Mouse (Mus musculus) subcutaneous adipose tissue, adult 2 months (tissue): ENCODE measurements around the gene Uckl1. TPM values are rescaled to one million over a fixed set of nuclear protein-coding genes. Genes with fewer than 3 reads are reported as not detected.

Source experiments
- polyA plus RNA-seq: library from polyadenylated mRNA; depleted of rRNA; stranded (reverse); fragments of >200 nt; gene quantifications from 2 replicates; pipeline ENCODE4 v1.2.3, GENCODE M21; 2012; ENCODE audit warnings: low replicate concordance; rRNA removed

The Uckl1 gene
- polyA plus RNA-seq: 127 and 167 TPM in 2 replicates

DNA sequence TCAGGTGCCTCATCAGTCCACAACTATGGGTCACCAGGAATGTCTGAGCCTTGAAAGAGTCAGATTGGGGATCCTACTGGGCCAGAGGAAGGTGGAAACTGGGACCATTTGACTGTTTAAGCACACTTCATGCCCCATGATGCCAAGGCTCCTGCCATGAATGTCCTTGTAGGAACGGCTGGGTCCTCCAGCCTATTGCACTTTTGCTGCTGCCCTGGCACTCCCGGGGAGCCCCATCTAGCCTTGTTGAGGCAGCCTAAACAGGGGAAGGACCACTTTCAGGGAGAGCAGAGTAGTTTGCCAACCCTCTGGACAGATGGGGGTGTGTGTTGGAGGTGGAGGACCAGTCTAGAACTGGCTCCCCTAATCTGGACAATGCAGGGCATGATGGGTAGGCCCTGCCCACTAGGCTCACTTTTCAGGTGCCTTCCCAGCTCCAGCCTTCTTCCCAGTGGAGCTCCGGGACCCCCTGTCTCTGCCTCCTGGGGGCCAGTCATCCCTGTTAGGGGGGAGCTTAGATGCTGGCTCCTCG, at the start of gene Uckl1:
Gene Uckl1 (minus strand): TSS at position 482 of the 532 bp plus-strand sequence.

DNA sequence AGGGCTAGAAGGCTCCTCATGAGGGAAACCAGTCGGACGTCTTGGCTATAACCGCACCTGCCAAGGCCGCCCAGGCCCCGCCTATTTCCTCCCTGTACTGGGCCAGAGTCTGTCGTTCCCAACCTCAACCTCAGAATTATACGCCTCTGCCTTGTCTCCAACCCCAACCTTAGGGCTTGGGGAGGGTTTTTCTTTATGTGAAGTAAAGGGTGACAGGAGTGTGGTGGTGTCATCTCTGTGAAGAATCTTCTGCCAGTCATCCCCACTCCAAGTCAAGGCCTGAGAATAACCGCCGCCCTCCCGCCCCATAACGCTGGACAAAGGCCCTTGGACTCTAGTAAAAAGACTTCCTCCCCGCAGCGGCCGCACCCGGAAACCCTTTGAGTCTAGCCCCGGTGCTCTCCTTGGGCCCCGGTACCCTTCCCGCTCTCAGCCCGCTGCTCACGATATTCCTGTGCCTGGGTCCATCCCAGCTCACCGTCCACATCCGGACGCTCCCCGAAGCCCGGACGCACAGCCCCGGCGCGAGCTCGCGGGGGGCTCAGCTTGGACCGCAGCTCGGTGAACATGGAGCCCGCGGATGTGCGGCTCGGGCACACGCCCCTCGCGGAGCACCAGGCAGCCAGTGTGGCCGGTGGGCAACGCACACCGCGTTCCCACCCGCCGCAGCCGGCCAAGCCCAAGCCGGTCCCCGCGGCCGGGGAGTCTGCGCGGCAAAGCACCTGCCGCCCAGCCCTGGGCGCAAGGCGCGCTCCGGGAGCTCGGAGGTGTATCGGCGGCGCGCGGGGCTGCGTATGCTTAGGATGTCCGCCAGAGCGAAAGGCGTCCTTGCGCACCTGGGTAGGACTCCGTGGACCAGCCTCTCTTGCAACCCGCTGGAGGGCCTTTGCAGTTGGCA, 14.0 kb upstream of the Uckl1 start, which contains the start of gene Samd10:
Gene Samd10 (minus strand): TSS at position 759 of the 898 bp plus-strand sequence.

DNA sequence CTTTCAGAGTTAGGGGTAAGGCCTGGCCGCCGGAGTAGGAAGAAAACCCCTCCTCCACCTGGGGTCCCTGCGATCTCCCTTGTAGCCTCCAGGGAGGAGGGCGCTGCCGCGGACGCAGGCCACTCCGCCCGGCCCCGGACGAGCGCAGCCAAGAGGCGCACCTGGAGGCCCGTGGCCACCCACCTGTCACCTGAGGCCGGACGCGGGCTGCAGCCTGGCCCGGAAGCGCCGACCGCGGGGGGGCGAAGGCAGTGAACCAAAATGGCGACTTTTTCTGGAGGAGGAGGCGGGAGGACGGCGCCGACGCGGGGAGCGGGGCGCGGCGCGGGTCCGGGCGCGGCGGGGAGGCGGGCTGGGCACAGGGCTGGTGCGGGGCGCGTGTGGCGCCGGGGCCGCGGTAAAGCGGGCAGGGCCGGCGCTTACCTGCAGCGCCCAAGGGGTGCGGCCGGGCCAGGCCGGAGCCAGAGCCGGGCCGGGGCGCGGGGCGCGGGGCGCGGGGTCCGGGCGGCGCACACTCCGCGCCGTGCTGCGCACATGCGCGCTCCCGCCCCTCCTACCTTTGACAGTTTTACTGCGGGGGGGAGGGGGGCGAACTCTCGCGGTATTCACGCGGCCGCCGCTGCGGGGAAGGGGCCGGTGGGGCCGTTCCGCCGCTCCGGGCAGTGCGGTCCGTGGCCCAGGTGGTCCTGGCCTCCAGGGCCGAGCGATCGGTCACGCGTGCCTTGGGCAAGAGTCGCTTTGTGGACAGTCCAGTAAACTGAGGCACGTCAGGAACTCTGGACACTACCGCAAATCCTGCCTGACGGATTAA, 7.7 kb upstream of the Uckl1 start, which contains the start of gene Zfp512b:
Gene Zfp512b (minus strand): TSS at position 573 of the 811 bp plus-strand sequence.

GRCm38 (mm10) chr2:181591528-181592085, 6.9 kb upstream of the Uckl1 start, which contains the start of gene Prpf6:
TSS of gene Prpf6 (plus strand) at chr2:181591868.

DNA sequence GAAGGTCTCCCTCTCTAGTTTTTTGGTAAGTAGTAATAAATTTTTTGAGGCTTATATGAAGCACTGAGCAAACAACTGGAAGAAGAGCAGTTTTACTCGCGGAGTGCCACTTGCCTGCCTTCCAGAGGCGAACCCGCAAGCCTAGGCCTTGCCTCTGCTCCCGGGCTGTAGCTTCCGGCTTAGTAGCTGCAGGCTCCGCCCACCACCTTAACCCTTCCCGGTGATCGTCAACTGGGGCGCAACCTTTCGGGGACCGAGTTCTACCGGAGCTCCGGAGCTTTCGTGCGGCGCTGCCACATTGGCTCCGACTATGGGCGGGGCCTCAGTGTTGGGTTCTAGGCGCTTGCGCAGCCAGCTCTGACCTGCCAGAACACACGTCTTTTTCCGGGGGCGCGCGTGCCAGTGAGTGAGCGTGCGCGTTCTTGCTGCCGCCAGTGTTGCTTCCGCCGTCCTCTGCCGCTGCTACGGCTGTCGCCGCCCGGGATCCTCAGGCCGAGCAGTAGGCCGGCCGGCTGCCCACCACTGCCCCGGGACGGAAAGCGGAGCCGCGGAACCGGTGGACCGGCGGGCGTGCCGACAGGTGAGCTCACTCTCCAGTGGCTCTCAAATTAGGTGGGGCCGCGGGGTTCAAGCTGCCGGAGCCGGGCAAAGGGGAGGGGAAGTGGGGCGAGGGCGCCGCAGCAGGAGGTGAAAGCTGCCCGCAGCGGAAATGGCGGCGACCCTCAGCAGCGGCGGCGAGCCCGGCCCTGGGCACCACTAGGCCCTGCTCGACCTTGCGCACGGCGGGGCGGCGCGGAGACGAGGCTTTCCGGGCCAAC, 64.4 kb downstream of the Uckl1 start, which contains the start of gene Dnajc5:
Gene Dnajc5 (plus strand): TSS at position 368 of the 818 bp plus-strand sequence.

Other genes starting within 250 kb of the Uckl1 start
- 34.1 and 66.0 TPM in 2 replicates for gene Zgpat, start 220.0 kb downstream of the Uckl1 start, polyA plus RNA-seq
- gene Arfrp1, start 219.5 kb downstream of the Uckl1 start, polyA plus RNA-seq: 40.8 and 63.9 TPM in 2 replicates
- 42.7 and 88.5 TPM in 2 replicates for gene Lime1, start 204.8 kb downstream of the Uckl1 start, polyA plus RNA-seq
- gene Zbtb46, start 125.5 kb downstream of the Uckl1 start, polyA plus RNA-seq: 15.9 and 17.4 TPM in 2 replicates
- 0.09 TPM in 1 of 2 replicates, not detected in the other for gene Abhd16b, start 91.7 kb downstream of the Uckl1 start, polyA plus RNA-seq
- 66.8 and 68.3 TPM in 2 replicates for gene Tpd52l2, start 87.8 kb downstream of the Uckl1 start, polyA plus RNA-seq
- gene Dnajc5, start 64.4 kb downstream of the Uckl1 start, polyA plus RNA-seq: 84.6 and 85.6 TPM in 2 replicates
- 19.6 and 30.6 TPM in 2 replicates for gene Prpf6, start 7.0 kb upstream of the Uckl1 start, polyA plus RNA-seq
- gene Zfp512b, start 7.9 kb upstream of the Uckl1 start, polyA plus RNA-seq: 43.7 and 126 TPM in 2 replicates
- 5.7 and 18.6 TPM in 2 replicates for gene Samd10, start 14.3 kb upstream of the Uckl1 start, polyA plus RNA-seq
- gene Gm29797, start 72.1 kb upstream of the Uckl1 start, polyA plus RNA-seq: 0.18 TPM in 1 of 2 replicates, not detected in the other
- gene Sox18, start 86.7 kb upstream of the Uckl1 start, polyA plus RNA-seq: 119 and 168 TPM in 2 replicates
- gene Tcea2, start 95.4 kb upstream of the Uckl1 start, polyA plus RNA-seq: 14.7 and 37.5 TPM in 2 replicates
- gene Rgs19, start 109.1 kb upstream of the Uckl1 start, polyA plus RNA-seq: 110 and 123 TPM in 2 replicates
- gene Lkaaear1, start 113.5 kb upstream of the Uckl1 start, polyA plus RNA-seq: not detected in 2 replicates
- gene Oprl1, start 130.1 kb upstream of the Uckl1 start, polyA plus RNA-seq: 0.21 and 0.55 TPM in 2 replicates
- gene Myt1, start 178.4 kb upstream of the Uckl1 start, polyA plus RNA-seq: not detected in 2 replicates